Comparison of ENCODE assay signal across 11 mouse cellular contexts in the genomic region with DNA sequence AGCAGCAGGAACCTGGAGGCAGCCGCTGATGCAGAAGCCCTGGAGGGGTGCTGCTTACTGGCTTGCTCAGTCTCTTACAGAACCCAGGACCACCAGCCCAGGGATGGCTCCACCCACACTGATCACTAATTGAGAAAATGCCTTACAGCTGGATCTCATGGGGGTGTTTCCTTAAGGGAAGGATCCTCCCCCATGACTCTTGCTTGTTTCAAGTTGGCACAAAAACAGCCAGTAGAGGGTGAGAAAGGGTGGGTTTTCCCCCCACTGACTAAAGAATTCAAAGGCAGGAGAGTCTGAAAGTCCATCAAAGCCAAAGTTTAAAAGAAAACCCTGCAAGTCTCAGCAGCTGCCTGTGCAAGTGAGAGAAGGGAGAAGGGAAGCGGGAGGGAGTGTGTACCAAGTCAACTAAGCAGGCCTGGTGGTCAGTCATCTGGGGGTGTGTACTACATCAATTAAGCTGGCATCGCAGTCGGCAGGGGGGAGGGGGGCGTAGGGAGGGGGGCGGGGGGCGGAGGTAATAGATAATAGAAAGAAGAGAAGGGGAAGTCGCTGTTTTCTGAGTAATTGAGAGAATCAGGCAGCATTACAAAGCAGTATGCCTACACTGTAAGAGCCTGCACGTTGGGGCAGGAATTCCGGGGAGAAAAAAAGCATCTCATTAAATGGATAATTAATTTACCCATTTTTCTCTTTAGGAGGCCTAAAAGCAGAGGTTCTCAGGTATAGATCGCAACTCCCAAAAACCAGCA.
DNase-seq lines count a peak whose midpoint lies in the region; ATAC-seq and TF ChIP-seq lines count a peak whose summit lies in the region.
"Had no signal": no experiment of that assay in that cellular context is flagged by ENCODE, and none has a peak within 500 bp of the region (broad histone marks: within the 10 kb centered on the region; RNA-seq: fewer than 3 reads in every experiment).

No protein-coding gene starts in this region.

- peak; percentile 35 for DNase-seq in MEL (ENCODE audit: low read depth, low spot score)
- DNase-seq in embryo, embryonic 11 days: peak; percentile 40
- DNase-seq in hindbrain, embryonic 11.5 days (ENCODE audit: low spot score): peak; percentile 23
- peak; percentile 25 to 52 for DNase-seq in kidney, postnatal 4 days
- DNase-seq in gastrocnemius, postnatal 10 days: no peak
- no peak for DNase-seq in gastrocnemius, adult 2 months
- no peak for DNase-seq in left cerebral cortex, adult 18-20 months (ENCODE audit: low spot score in 2 of 2)
- no peak for DNase-seq in layer of hippocampus, adult 8-10 months (ENCODE audit: low spot score in 2 of 2)
- DNase-seq: right cerebral cortex, adult 18-20 months had no signal

- H3K4me1 ChIP-seq in MEL (ENCODE audit: control insufficient read depth in 1 of 2, insufficient read depth in 2 of 2, low read length in 2 of 2): peaks cover 10 to 27% of the 10 kb centered on the region in 2 experiments
- H3K4me1 ChIP-seq in hindbrain, embryonic 11.5 days (replicated peaks; ENCODE audit: control insufficient read depth, insufficient read depth, low read length): no peaks in the 10 kb centered on the region

- TF ChIP-seq EP300 in MEL (IDR thresholded peaks at IDR 0.05; ENCODE audit: low read depth in 1 of 2, low read length in 2 of 2): no peak

- H3K36me3 ChIP-seq in MEL (ENCODE audit: control insufficient read depth in 1 of 2, insufficient read depth in 2 of 2, low read length in 2 of 2): peaks cover 0 to 26% of the 10 kb centered on the region in 2 experiments; a peak in 2 of 4 replicates
- no peaks in the 10 kb centered on the region for H3K36me3 ChIP-seq in hindbrain, embryonic 11.5 days (ENCODE audit: control insufficient read depth, insufficient read depth, low read length)

- peak; percentile 81 for ATAC-seq in hindbrain, embryonic 11.5 days (ENCODE audit: low FRiP score)
- ATAC-seq: Patski had no signal

- H3K4me3 ChIP-seq in MEL (ENCODE audit: control insufficient read depth in 1 of 2, insufficient read depth in 1 of 2, low read depth in 2 of 2, low read length in 2 of 2): no peak overlapping the region
- H3K4me3 ChIP-seq in hindbrain, embryonic 11.5 days (ENCODE audit: low read depth, low read length): no peak overlapping the region
- no peak overlapping the region for H3K4me3 ChIP-seq in gastrocnemius, adult 2 months

- H3K9me3 ChIP-seq in MEL (replicated peaks; ENCODE audit: insufficient read depth, low read length): no peaks in the 10 kb centered on the region
- no peaks in the 10 kb centered on the region for H3K9me3 ChIP-seq in hindbrain, embryonic 11.5 days (ENCODE audit: control insufficient read depth, low read length)

- intact Hi-C loops in gastrocnemius, adult 2 months (cut with DNase I): no loop called here

- H3K27ac ChIP-seq in MEL (ENCODE audit: control insufficient read depth, low read depth, low read length): no peak overlapping the region
- H3K27ac ChIP-seq in hindbrain, embryonic 11.5 days (ENCODE audit: low read depth, low read length): no peak overlapping the region
- no peak overlapping the region for H3K27ac ChIP-seq in gastrocnemius, adult 2 months
- H3K27ac ChIP-seq: macrophage had no signal

- H3K27me3 ChIP-seq in MEL (ENCODE audit: control insufficient read depth in 1 of 2, insufficient read depth in 2 of 2, low read length in 2 of 2): no peaks in the 10 kb centered on the region
- no peaks in the 10 kb centered on the region for H3K27me3 ChIP-seq in hindbrain, embryonic 11.5 days (ENCODE audit: control insufficient read depth, insufficient read depth, low read length)

- no peak overlapping the region for H3K9ac ChIP-seq in MEL (ENCODE audit: control insufficient read depth, low read depth, low read length, poor library complexity, severe bottlenecking)
- H3K9ac ChIP-seq in hindbrain, embryonic 11.5 days (ENCODE audit: low read depth, low read length): no peak overlapping the region

- WGBS in hindbrain, embryonic 11.5 days: 9% methylated on average over 6 of the region's 11 CpGs

- H3K4me2 ChIP-seq in hindbrain, embryonic 11.5 days (replicated peaks; ENCODE audit: low read depth, low read length): no peak overlapping the region

- TF ChIP-seq RAD21 in MEL (IDR thresholded peaks at IDR 0.05; ENCODE audit: low read depth, low read length): no peak

- TF ChIP-seq CTCF in MEL (IDR thresholded peaks at IDR 0.05 in 2 of 3, conservative IDR thresholded peaks at IDR 0.05 in 1 of 3; ENCODE audit: control insufficient read depth in 1 of 3, insufficient read depth in 1 of 3, low read depth in 2 of 3, low read length in 3 of 3, poor library complexity in 1 of 3, severe bottlenecking in 1 of 3): no peak
- TF ChIP-seq CTCF in gastrocnemius, adult 2 months (IDR thresholded peaks at IDR 0.05): no peak

- no peak for TF ChIP-seq POLR2A in MEL (IDR thresholded peaks at IDR 0.05; ENCODE audit: control insufficient read depth in 1 of 2, insufficient read depth in 1 of 2, low read depth in 1 of 2, low read length in 2 of 2, poor library complexity in 1 of 2)

- H3K79me2 ChIP-seq in MEL (ENCODE audit: control insufficient read depth, insufficient read depth, low read length, poor library complexity): no peaks in the 10 kb centered on the region

TF ChIP-seq in MEL, 35 proteins besides CTCF, POLR2A, EP300 and RAD21:
- no peak for TF ChIP-seq TCF12 (IDR thresholded peaks at IDR 0.05; ENCODE audit: low read depth, low read length)
- TF ChIP-seq GATA1 (IDR thresholded peaks at IDR 0.05; ENCODE audit: low read depth, low read length): no peak

Comparison
In these comparisons a context has a peak if more than half of its experiments do, and no peak if none do; other contexts are left out.
1. DNase-seq: peak in MEL (single experiment), embryo, embryonic 11 days (single experiment), hindbrain, embryonic 11.5 days (single experiment) and kidney, postnatal 4 days (2 of 2); none in gastrocnemius, postnatal 10 days (single experiment), gastrocnemius, adult 2 months (single experiment), left cerebral cortex, adult 18-20 months (0 of 2) and layer of hippocampus, adult 8-10 months (0 of 2).